Mouse (Mus musculus): ENCODE measurements around the gene Wipf1. TPM values are rescaled to one million over a fixed set of nuclear protein-coding genes. Genes with fewer than 3 reads are reported as not detected.

Wipf1 gene
- polyA plus RNA-seq, 1 experiment, result 47.3 TPM

GRCm38 (mm10) chr2:73468993-73469392 is 60.5 kb downstream of the Wipf1 start:
- Histone ChIP-seq H3K27ac (ENCODE audit: control insufficient read depth, insufficient read depth, low read depth, low read length, poor library complexity) (no peak overlapping the region), H3K4me3 (replicated peaks; ENCODE audit: control insufficient read depth, low read depth, low read length) (no peak overlapping the region), H3K4me1 (ENCODE audit: control insufficient read depth, insufficient read depth, low read length) (peaks cover 15% of the 10 kb centered on the region)
- TF ChIP-seq POLR2A (IDR thresholded peaks at IDR 0.05; ENCODE audit: borderline replicate concordance, control insufficient read depth, low read depth, low read length) (no peak), CTCF (IDR thresholded peaks at IDR 0.05; ENCODE audit: control insufficient read depth, insufficient read depth, low read length) (no peak)
- WGBS, result 63% methylated on average over 5 of the region's 5 CpGs

GRCm38 (mm10) chr2:73467071-73467851 is 62.3 kb downstream of the Wipf1 start:
- TF ChIP-seq CTCF (IDR thresholded peaks at IDR 0.05; ENCODE audit: control insufficient read depth, insufficient read depth, low read length) (no peak), POLR2A (IDR thresholded peaks at IDR 0.05; ENCODE audit: borderline replicate concordance, control insufficient read depth, low read depth, low read length) (no peak)
- no peak overlapping the region; the same call in 1 of the 2 replicates for H3K27ac ChIP-seq (ENCODE audit: control insufficient read depth, insufficient read depth, low read depth, low read length, poor library complexity)
- H3K4me1 ChIP-seq (ENCODE audit: control insufficient read depth, insufficient read depth, low read length), result peaks cover 22% of the 10 kb centered on the region
- H3K4me3 ChIP-seq (replicated peaks; ENCODE audit: control insufficient read depth, low read depth, low read length), result no peak overlapping the region
- WGBS, result 34% methylated on average over 7 of the region's 7 CpGs

DNA sequence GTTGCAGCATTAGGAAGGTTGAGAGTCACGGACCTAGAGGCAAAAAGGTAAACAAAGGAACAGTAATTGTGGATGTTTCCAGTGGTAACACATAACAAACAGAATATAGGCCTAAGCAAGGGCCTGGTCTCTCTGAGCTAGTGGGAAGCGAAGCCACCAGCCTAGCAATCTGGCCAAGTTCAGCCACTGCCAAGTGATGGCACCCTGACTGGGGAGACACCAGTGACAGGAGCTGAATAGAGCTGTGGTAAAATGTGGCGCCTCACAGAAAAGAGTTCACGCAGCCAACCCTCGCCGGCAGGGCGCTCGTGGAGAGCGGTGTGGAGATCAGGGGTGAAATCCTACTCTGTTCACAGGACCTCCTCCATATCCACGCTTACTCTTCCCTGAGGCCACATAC is 63.1 kb downstream of the Wipf1 start:
- Histone ChIP-seq H3K4me1 (ENCODE audit: control insufficient read depth, insufficient read depth, low read length) (peaks cover 23% of the 10 kb centered on the region), H3K4me3 (replicated peaks; ENCODE audit: control insufficient read depth, low read depth, low read length) (no peak overlapping the region), H3K27ac (ENCODE audit: control insufficient read depth, insufficient read depth, low read depth, low read length, poor library complexity) (no peak overlapping the region)
- WGBS, result 91% methylated on average over 10 of the region's 10 CpGs
- TF ChIP-seq CTCF (IDR thresholded peaks at IDR 0.05; ENCODE audit: control insufficient read depth, insufficient read depth, low read length) (no peak), POLR2A (IDR thresholded peaks at IDR 0.05; ENCODE audit: borderline replicate concordance, control insufficient read depth, low read depth, low read length) (no peak)

- H3K4me1 ChIP-seq (ENCODE audit: control insufficient read depth, insufficient read depth, low read length), result peaks cover 11% of the 10 kb centered on the region
- H3K27ac ChIP-seq (ENCODE audit: control insufficient read depth, insufficient read depth, low read depth, low read length, poor library complexity), result peak overlapping the region; percentile 68
- WGBS, result 22% methylated on average over 7 of the region's 7 CpGs
- H3K4me3 ChIP-seq (replicated peaks; ENCODE audit: control insufficient read depth, low read depth, low read length), result no peak overlapping the region
- TF ChIP-seq CTCF (IDR thresholded peaks at IDR 0.05; ENCODE audit: control insufficient read depth, insufficient read depth, low read length) (no peak), POLR2A (IDR thresholded peaks at IDR 0.05; ENCODE audit: borderline replicate concordance, control insufficient read depth, low read depth, low read length) (no peak)
These were observed 65.9 kb downstream of the Wipf1 start for GRCm38 (mm10) chr2:73463431-73464194.

DNA sequence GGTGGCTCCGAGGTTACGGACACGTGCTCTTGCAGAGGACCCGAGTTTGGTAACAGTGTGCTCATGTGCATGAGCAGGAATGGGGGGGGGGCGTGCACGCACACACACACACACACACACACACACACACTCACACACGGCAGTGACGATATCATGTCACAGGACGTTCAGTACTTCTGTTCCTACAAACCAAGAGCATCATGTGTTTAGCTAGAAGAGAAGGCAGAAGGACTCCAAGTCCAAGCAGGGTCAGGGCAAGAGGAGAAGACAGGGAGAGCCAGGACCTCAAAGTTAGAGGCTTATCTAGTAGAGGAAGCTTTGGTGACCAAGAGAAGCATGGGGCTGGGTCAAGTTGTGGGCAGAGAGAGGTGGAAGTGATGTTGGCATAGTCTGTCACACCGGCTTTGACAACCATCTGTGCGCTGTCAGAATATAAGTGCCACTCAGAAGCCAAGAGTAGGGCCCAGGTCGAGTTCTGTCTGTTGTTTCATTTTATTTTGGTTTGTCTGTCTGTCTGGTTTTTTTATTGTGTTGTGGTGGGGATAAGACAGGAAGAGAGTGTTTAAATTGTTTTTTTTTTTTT is 66.7 kb downstream of the Wipf1 start:
- Histone ChIP-seq H3K4me3 (replicated peaks; ENCODE audit: control insufficient read depth, low read depth, low read length) (no peak overlapping the region), H3K4me1 (ENCODE audit: control insufficient read depth, insufficient read depth, low read length) (peaks cover 11% of the 10 kb centered on the region), H3K27ac (ENCODE audit: control insufficient read depth, insufficient read depth, low read depth, low read length, poor library complexity) (peak overlapping the region; percentile 82)
- no peak for TF ChIP-seq CTCF (IDR thresholded peaks at IDR 0.05; ENCODE audit: control insufficient read depth, insufficient read depth, low read length)
- TF ChIP-seq POLR2A (IDR thresholded peaks at IDR 0.05; ENCODE audit: borderline replicate concordance, control insufficient read depth, low read depth, low read length), result no peak
- WGBS, result 46% methylated on average over 12 of the region's 12 CpGs

DNA sequence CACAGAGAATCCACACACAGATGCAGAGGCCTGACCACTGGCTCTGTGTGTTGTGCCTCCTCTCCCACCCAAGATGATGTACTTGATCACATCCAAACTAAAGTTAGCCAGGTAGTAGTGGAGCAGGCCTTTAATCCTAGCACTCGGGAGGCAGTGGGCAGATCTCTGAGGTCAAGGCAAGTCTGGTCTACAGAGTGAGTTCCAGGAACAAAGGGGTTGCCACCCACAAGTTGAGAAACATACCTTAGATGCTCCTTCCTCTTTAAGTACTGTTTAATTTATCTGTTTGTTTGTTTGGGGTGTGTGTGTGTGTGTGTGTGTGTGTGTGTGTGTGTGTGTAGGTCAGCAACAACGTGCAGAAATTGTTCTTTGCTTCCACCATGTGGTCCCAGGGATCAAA is 67.3 kb downstream of the Wipf1 start:
- Histone ChIP-seq H3K27ac (ENCODE audit: control insufficient read depth, insufficient read depth, low read depth, low read length, poor library complexity) (peak overlapping the region; percentile 82), H3K4me3 (replicated peaks; ENCODE audit: control insufficient read depth, low read depth, low read length) (no peak overlapping the region), H3K4me1 (ENCODE audit: control insufficient read depth, insufficient read depth, low read length) (peaks cover 11% of the 10 kb centered on the region)
- WGBS, result 32% methylated on average over 2 of the region's 2 CpGs
- no peak for TF ChIP-seq POLR2A (IDR thresholded peaks at IDR 0.05; ENCODE audit: borderline replicate concordance, control insufficient read depth, low read depth, low read length)
- no peak for TF ChIP-seq CTCF (IDR thresholded peaks at IDR 0.05; ENCODE audit: control insufficient read depth, insufficient read depth, low read length)

GRCm38 (mm10) chr2:73460168-73460567 is 69.4 kb downstream of the Wipf1 start:
- Histone ChIP-seq H3K4me1 (ENCODE audit: control insufficient read depth, insufficient read depth, low read length) (peaks cover 14% of the 10 kb centered on the region), H3K4me3 (replicated peaks; ENCODE audit: control insufficient read depth, low read depth, low read length) (no peak overlapping the region), H3K27ac (ENCODE audit: control insufficient read depth, insufficient read depth, low read depth, low read length, poor library complexity) (no peak overlapping the region)
- TF ChIP-seq POLR2A (IDR thresholded peaks at IDR 0.05; ENCODE audit: borderline replicate concordance, control insufficient read depth, low read depth, low read length) (no peak), CTCF (IDR thresholded peaks at IDR 0.05; ENCODE audit: control insufficient read depth, insufficient read depth, low read length) (no peak)
- 57% methylated on average over 3 of the region's 3 CpGs for WGBS

DNA sequence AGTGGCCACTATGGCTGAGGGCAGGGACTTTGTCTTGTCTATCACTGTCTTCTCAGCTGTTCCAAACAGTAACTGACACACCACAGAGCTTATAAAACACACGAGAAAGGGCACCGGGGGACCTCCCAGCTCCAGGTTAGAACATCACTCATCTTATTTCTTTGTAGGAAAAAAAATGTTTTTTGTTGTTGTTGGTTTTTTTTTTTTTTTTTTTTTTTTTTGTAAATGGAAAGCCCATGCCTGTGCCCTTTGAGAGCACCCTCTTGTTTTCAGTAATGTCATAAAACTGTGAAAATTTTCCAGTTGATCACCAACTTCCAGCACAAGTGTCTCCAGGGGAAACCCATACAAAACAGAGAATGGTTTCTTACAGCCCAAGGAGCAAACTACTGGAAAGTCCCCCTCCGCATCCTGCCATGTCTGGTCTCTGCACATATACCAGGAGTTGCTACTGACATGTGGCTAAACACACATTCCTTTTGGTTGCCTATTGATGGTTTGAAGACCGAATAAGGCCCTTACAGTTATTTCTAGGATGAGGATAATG is 69.9 kb downstream of the Wipf1 start:
- no peak overlapping the region for H3K27ac ChIP-seq (ENCODE audit: control insufficient read depth, insufficient read depth, low read depth, low read length, poor library complexity)
- 69% methylated on average over 4 of the region's 4 CpGs for WGBS
- H3K4me3 ChIP-seq (replicated peaks; ENCODE audit: control insufficient read depth, low read depth, low read length), result no peak overlapping the region
- H3K4me1 ChIP-seq (ENCODE audit: control insufficient read depth, insufficient read depth, low read length), result peaks cover 17% of the 10 kb centered on the region
- TF ChIP-seq POLR2A (IDR thresholded peaks at IDR 0.05; ENCODE audit: borderline replicate concordance, control insufficient read depth, low read depth, low read length), result no peak
- TF ChIP-seq CTCF (IDR thresholded peaks at IDR 0.05; ENCODE audit: control insufficient read depth, insufficient read depth, low read length), result no peak
